Mouse (Mus musculus): ENCODE measurements at regions not wholly inside any gene's neighbourhood (a gene's known extent, or its start where the extent isn't known, plus 50 kb on each side); places are given as distances from the start of the nearest gene placed in this dataset.

DNA sequence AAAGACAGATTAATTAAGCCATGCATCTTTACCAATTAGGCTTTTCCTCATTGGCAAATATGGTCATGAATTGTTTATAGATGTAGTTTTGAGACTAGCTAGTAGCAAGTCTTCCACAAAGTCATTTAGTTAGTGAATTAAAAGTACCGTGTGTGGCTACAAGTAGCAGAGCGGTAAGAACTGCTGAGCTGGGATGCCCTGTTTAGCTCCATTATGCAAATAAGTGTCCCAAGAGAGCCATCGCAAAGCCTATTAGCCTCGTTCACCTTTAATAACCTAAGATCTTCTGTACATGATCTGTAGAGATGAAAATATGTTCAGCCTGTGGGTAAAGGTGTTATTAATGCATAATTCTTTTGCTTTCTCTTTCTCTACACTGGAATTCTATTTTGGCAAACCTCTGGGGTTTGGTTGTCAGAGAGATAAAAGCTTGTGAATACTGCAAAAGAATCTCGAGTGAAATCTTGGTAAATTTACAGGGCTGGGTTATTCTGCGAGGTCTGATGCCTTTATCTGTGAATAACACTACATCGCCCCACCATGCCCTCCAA is 907.2 kb downstream of the Slc4a3 start:
- TF ChIP-seq CTCF (IDR thresholded peaks at IDR 0.05; ENCODE audit: low read depth) (no peak), EP300 (optimal IDR thresholded peaks at IDR 0.05) (no peak)

All from stomach, postnatal 0 days (tissue).